Mouse (Mus musculus): ENCODE data around the gene Rab33b. TPM values are rescaled to one million over a fixed set of nuclear protein-coding genes. Genes with fewer than 3 reads are reported as not detected.

Rab33b gene
- 38.5 TPM for total RNA-seq (2023)

DNA sequence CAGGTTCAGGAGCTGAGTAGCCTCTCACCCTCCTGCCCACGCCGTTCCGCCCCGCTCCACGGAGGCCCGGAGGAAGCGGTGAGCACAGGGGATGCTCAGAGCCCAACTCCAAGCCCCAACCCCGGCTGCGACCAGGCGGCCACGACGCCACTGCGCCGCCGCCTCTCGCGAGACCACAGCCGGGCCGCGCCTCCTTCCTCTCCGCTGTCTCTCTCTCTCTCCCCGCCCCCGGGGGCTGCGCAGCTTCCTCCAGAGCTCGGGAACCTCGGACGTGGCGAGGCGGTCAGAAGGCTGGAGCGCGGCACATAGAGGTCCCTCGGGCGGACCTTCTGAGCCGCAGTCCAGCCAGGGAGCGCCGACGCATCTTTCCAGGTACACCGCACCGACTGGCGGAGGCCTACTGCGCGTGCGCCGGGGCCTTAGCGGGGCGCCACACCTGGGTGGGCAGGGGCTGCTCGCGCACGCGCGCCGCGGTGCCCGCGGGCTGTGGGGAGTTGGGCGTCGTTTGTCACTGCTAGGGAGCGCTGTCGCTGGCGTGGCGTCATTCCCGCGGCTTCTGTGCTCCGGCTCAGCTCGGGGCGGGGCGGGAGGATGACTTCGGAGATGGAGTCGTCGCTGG, at the start of gene Rab33b:
Gene Rab33b (plus strand): TSS at position 180 of the 619 bp plus-strand sequence.

Other genes starting within 250 kb of the Rab33b start
- gene Elf2, start 143.3 kb upstream of the Rab33b start, total RNA-seq (2023): 156 TPM
- not detected for gene Mgarp, start 87.2 kb upstream of the Rab33b start, total RNA-seq (2023)
- 58.3 TPM for gene Ndufc1, start 74.9 kb upstream of the Rab33b start, total RNA-seq (2023)
- gene Naa15, start 68.8 kb upstream of the Rab33b start, total RNA-seq (2023): 112 TPM
- gene Setd7, start 77.0 kb downstream of the Rab33b start, total RNA-seq (2023): 74.1 TPM
- 36.0 TPM for gene Mgst2, start 176.4 kb downstream of the Rab33b start, total RNA-seq (2023)